Mouse (Mus musculus) E14TG2a.4 (cell line): ENCODE measurements around the gene Slc12a7.
A peak's percentile ranks its signal among the peaks of the same experiment; 100 is the strongest.

Experiments used
- CTCF ChIP-seq: conservative IDR thresholded peaks from 2 replicates; pipeline ENCODE4 v1.5.1; 2014; ENCODE audit warnings: low read length
- NANOG ChIP-seq: IDR thresholded peaks from 2 replicates; pipeline ENCODE4 v1.6.1; 2014; ENCODE audit warnings: borderline replicate concordance, low read length, mixed read lengths
- POU5F1 ChIP-seq: IDR thresholded peaks from 2 replicates; pipeline ENCODE4 v1.6.1; 2014; ENCODE audit warnings: low read length, borderline replicate concordance

DNA sequence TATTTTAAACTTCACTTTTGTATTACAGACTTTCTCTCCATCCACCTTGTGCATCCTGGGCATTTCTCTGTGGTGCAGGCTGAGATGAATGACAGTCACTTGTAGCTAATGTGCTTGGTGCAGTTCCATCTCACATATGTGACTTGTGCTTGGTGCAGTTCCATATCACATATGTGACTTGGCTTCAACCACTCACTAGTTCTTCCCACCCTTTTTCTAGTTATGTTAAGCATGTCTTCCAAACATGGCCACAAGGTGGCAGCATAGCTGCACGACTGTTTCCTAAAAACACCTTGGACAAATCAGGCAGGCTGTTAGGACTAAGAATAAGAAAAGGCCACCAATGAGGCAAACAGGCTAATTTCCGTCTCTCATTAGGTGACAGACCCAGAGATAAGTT is 14.7 kb upstream of the Slc12a7 start:
- TF ChIP-seq CTCF (peak; percentile 72), NANOG (no peak), POU5F1 (no peak)
